Mouse (Mus musculus) small intestine, adult 2 months (tissue): ENCODE measurements around the gene Gucy2c.

Experiments used
- CTCF ChIP-seq: fragments of 200-500 bp; IDR thresholded peaks from 2 replicates; pipeline ENCODE4 v1.5.1; 2012; ENCODE audit warnings: low read depth, mild to moderate bottlenecking, control low read depth, inconsistent platforms, low read length, moderate library complexity, mixed read lengths; ENCODE audit not compliant: insufficient replicate concordance, insufficient read length; ENCODE audit errors: extremely low read depth
- POLR2A ChIP-seq: fragments of 200-500 bp; IDR thresholded peaks from 2 replicates; pipeline ENCODE4 v1.6.1; 2012; ENCODE audit warnings: low read depth, mild to moderate bottlenecking, control low read depth, inconsistent platforms, low read length, moderate library complexity

- no peak for TF ChIP-seq CTCF
- no peak for TF ChIP-seq POLR2A
Observed at GRCm38 (mm10) chr6:136647455-136647861, 134.1 kb downstream of the Gucy2c start.
